Mouse (Mus musculus) forebrain, embryonic 15.5 days (tissue): ENCODE measurements around the gene Cbarp. TPM values are rescaled to one million over a fixed set of nuclear protein-coding genes. Genes with fewer than 3 reads are reported as not detected.

ENCODE experiments used
- ATAC-seq: fragments of 200-750 bp; cut with Nextera tagmentation; replicated peaks from 2 replicates; pipeline ENCODE4 v1.8.0; 2017; ENCODE audit warnings: mild to moderate bottlenecking, moderate TSS enrichment, moderate library complexity
- H3K27ac ChIP-seq: fragments of 300-500 bp; sonication (generic); replicated peaks from 2 replicates; pipeline ENCODE4 v1.5.1; 2015; ENCODE audit warnings: mild to moderate bottlenecking, inconsistent platforms
- H3K27me3 ChIP-seq: fragments of 300-500 bp; sonication (generic); 2 replicates; pipeline ENCODE4 v1.6.1; 2015; ENCODE audit warnings: inconsistent platforms
- H3K36me3 ChIP-seq: fragments of 300-500 bp; sonication (generic); 2 replicates; pipeline ENCODE4 v1.6.1; 2015; ENCODE audit warnings: mild to moderate bottlenecking, inconsistent platforms
- H3K4me1 ChIP-seq: fragments of 300-500 bp; sonication (generic); 2 replicates; pipeline ENCODE4 v1.6.1; 2015; ENCODE audit warnings: inconsistent platforms
- H3K4me2 ChIP-seq: fragments of 300-500 bp; sonication (generic); replicated peaks from 2 replicates; pipeline ENCODE4 v1.6.1; 2015; ENCODE audit warnings: mild to moderate bottlenecking, inconsistent platforms
- H3K4me3 ChIP-seq: fragments of 300-500 bp; sonication (generic); 2 replicates; pipeline ENCODE4 v1.5.1; 2015; ENCODE audit warnings: mild to moderate bottlenecking, inconsistent platforms
- H3K9ac ChIP-seq: fragments of 300-500 bp; sonication (generic); replicated peaks from 2 replicates; pipeline ENCODE4 v1.6.1; 2015; ENCODE audit warnings: mild to moderate bottlenecking, inconsistent platforms
- H3K9me3 ChIP-seq: fragments of 300-500 bp; sonication (generic); 2 replicates; pipeline ENCODE4 v1.6.1; 2016; ENCODE audit warnings: inconsistent platforms
- WGBS: fragments of 180-500 bp; shearing (Covaris S2); methylation state at CpG from one replicate; pipeline ENCODE4 v1.1.7; 2015; ENCODE audit warnings: mixed read lengths; 5-methylcytosine and 5-hydroxymethylcytosine counted together
- polyA plus RNA-seq: library from polyadenylated mRNA; unstranded; fragments of >200 nt; fragmentation: Nextera tagmentation; extraction: Ambion mirVana; gene quantifications from 2 replicates; pipeline ENCODE4 v1.2.1, GENCODE M21; 2015

The Cbarp gene
- polyA plus RNA-seq, 1 experiment from 2014 or later = 39.5 TPM

- Histone ChIP-seq H3K27me3 (no peaks in the 10 kb centered on the region), H3K36me3 (no peaks in the 10 kb centered on the region), H3K9me3 (no peaks in the 10 kb centered on the region), H3K27ac (no peak overlapping the region), H3K4me2 (no peak overlapping the region), H3K9ac (no peak overlapping the region), H3K4me1 (0 out of 2 replicates have a peak, but pooled peaks cover 4% of the 10 kb centered on the region), H3K4me3 (no peak overlapping the region)
- ATAC-seq = no peak
- 86% methylated on average over 6 of the region's 6 CpGs for WGBS
Measured at GRCm38 (mm10) chr10:80094085-80094484, 46.5 kb downstream of the Cbarp start.

- Histone ChIP-seq H3K27ac (no peak overlapping the region), H3K4me2 (no peak overlapping the region), H3K36me3 (no peaks in the 10 kb centered on the region), H3K9ac (no peak overlapping the region), H3K4me1 (0 out of 2 replicates have a peak, but pooled peaks cover 4% of the 10 kb centered on the region), H3K4me3 (no peak overlapping the region), H3K9me3 (no peaks in the 10 kb centered on the region), H3K27me3 (no peaks in the 10 kb centered on the region)
- ATAC-seq = no peak
- 79% methylated on average over 5 of the region's 5 CpGs for WGBS
Measured at GRCm38 (mm10) chr10:80092690-80093089, 47.9 kb downstream of the Cbarp start.

GRCm38 (mm10) chr10:80091527-80091926, 49.1 kb downstream of the Cbarp start:
- Histone ChIP-seq H3K9me3 (no peaks in the 10 kb centered on the region), H3K36me3 (no peaks in the 10 kb centered on the region), H3K4me2 (no peak overlapping the region), H3K4me3 (no peak overlapping the region), H3K4me1 (no peaks in the 10 kb centered on the region), H3K27me3 (no peaks in the 10 kb centered on the region), H3K9ac (no peak overlapping the region), H3K27ac (no peak overlapping the region)
- 98% methylated on average over 6 of the region's 6 CpGs for WGBS
- ATAC-seq = no peak

DNA sequence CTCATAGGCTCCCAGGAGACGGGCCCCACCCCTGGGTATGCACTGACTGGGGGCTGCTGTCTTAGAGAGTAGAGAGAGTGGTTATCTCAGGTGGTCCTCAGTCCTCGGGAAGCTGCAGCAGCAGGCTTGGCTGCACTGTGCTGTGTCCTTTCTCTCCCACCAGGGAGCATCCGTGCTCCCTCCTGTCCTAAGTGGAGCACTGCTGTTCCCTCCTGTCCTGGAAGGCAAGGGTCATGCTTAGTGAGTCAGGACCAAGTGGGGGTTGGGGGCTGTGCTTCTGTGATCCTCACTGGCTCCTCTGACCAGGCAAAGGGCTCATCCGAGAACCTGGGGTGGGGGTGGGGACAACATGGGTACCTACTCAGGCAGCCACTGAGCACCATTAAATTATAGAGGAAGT, 51.5 kb downstream of the Cbarp start:
- Histone ChIP-seq H3K27ac (no peak overlapping the region), H3K9me3 (no peaks in the 10 kb centered on the region), H3K4me2 (no peak overlapping the region), H3K36me3 (peaks cover 4% of the 10 kb centered on the region; the same call in 1 of the 2 replicates), H3K27me3 (no peaks in the 10 kb centered on the region), H3K9ac (no peak overlapping the region), H3K4me1 (peaks cover 10% of the 10 kb centered on the region), H3K4me3 (no peak overlapping the region)
- no peak for ATAC-seq
- whole genome bisulfite sequencing = 46% methylated on average over 4 of the region's 4 CpGs

DNA sequence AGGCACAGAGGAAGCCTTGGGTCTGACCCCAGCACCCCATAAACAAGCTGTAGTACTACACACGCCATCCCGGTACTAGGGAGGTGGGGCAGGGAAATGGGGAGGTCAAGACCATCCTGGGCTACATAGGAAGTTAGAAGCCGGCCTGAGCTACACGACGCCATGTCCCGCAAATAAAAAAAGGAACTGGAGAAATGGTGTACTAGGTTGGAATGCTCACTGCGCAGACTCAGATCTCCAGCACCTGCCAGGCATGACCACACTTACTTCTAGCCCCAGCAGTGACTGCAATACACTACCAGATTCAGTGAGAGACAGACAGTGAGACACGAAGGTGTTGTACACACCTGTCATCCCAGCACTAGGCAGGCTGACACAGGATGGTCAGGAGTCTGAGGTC, 53.2 kb downstream of the Cbarp start:
- Histone ChIP-seq H3K27me3 (no peaks in the 10 kb centered on the region), H3K4me1 (peaks cover 10% of the 10 kb centered on the region), H3K4me3 (no peak overlapping the region), H3K9ac (no peak overlapping the region), H3K4me2 (no peak overlapping the region), H3K9me3 (no peaks in the 10 kb centered on the region), H3K36me3 (peaks cover 5% of the 10 kb centered on the region; the same call in 1 of the 2 replicates), H3K27ac (no peak overlapping the region)
- WGBS = 95% methylated on average over 8 of the region's 8 CpGs
- ATAC-seq = no peak

GRCm38 (mm10) chr10:80086847-80087246, 53.8 kb downstream of the Cbarp start:
- peaks cover 11% of the 10 kb centered on the region; the same call in 1 of the 2 replicates for H3K36me3 ChIP-seq
- H3K9ac ChIP-seq = no peak overlapping the region
- no peak overlapping the region for H3K27ac ChIP-seq
- 73% methylated on average over 3 of the region's 3 CpGs for WGBS
- no peak overlapping the region for H3K4me3 ChIP-seq
- peaks cover 10% of the 10 kb centered on the region for H3K4me1 ChIP-seq
- no peak overlapping the region for H3K4me2 ChIP-seq
- no peaks in the 10 kb centered on the region for H3K9me3 ChIP-seq
- H3K27me3 ChIP-seq = no peaks in the 10 kb centered on the region
- no peak for ATAC-seq

DNA sequence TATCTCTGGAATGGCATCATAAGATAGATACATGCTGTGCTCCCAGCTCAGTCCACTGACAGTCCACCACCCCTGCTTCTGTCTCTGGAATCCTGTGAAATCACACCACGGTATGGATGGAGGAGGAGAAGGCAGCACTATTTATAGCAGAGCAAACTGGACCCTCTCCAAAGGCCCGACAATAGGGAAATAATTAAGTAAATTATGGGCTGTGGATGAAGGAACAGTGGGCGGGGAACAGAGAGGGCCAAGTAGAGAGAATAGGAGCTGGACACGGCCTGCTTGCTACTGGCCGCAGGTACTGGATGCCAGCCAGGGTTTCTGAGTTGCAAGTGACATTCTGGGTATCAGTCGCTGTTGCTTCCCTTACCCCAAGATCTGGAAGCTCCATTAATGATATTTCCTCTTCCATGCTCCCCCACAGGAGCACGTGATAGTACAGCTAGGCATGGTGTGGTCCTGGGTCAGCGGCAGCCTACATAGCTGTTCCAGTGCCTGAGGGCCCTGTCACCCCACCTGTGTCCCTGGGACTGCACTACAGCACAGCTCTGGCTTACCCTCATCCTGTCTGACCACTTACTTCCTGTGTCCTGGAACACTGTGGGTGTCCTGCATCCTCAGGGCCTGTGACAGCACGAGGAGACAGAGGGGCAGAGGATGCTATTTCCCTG, 55.7 kb downstream of the Cbarp start:
- no peak for ATAC-seq
- peaks cover 27% of the 10 kb centered on the region for H3K36me3 ChIP-seq
- 56% methylated on average over 9 of the region's 9 CpGs for WGBS

DNA sequence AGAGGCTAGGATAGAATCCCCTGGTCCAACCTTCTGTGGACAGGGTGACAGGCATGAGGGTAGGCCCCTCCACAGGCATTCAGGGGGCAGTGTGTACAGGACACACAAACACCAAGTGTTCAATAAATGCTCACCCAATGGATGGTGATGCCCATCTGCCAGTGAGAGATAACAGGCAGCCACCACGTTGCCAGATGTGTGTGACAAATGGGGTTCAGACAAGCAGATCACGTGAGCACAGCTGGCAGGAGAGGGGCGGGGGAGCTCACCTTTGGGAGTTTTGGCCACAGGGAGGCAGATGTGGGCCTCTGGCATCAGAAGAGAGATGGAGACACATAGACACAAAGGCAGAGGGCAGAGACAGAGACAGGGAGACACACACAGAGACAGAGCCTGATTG, 59.6 kb downstream of the Cbarp start:
- 89% methylated on average over 3 of the region's 3 CpGs for WGBS
- peaks cover 32% of the 10 kb centered on the region for H3K36me3 ChIP-seq

More for the DNA sequence above, 55.7 kb downstream of the Cbarp start:
- peak overlapping the region; percentile 27; the same call in 1 of the 2 replicates for H3K27ac ChIP-seq
- no peak overlapping the region for H3K9ac ChIP-seq
- no peak overlapping the region for H3K4me2 ChIP-seq
- H3K9me3 ChIP-seq = no peaks in the 10 kb centered on the region
- no peaks in the 10 kb centered on the region for H3K27me3 ChIP-seq
- H3K4me3 ChIP-seq = no peak overlapping the region
- H3K4me1 ChIP-seq = peaks cover 10% of the 10 kb centered on the region

More for the DNA sequence above, 59.6 kb downstream of the Cbarp start:
- Histone ChIP-seq H3K27me3 (no peaks in the 10 kb centered on the region), H3K4me2 (no peak overlapping the region), H3K9ac (no peak overlapping the region), H3K4me1 (peaks cover 10% of the 10 kb centered on the region), H3K4me3 (no peak overlapping the region), H3K9me3 (no peaks in the 10 kb centered on the region), H3K27ac (no peak overlapping the region)
- ATAC-seq = no peak

Other genes starting within 250 kb of the Cbarp start
- not detected in 2 replicates for gene Cfd, start 250.0 kb downstream of the Cbarp start, polyA plus RNA-seq
- gene Med16, start 231.9 kb downstream of the Cbarp start, polyA plus RNA-seq = 53.2 and 56.6 TPM in 2 replicates
- 10.4 and 21.1 TPM in 2 replicates for gene Gm26602, start 230.0 kb downstream of the Cbarp start, polyA plus RNA-seq
- 2.2 and 2.7 TPM in 2 replicates for gene Kiss1r, start 223.9 kb downstream of the Cbarp start, polyA plus RNA-seq
- gene R3hdm4, start 219.6 kb downstream of the Cbarp start, polyA plus RNA-seq = 272 and 277 TPM in 2 replicates
- 2.7 and 3.1 TPM in 2 replicates for gene Arid3a, start 213.8 kb downstream of the Cbarp start, polyA plus RNA-seq
- gene Wdr18, start 180.7 kb downstream of the Cbarp start, polyA plus RNA-seq = 89.2 and 94.3 TPM in 2 replicates
- gene Grin3b, start 170.1 kb downstream of the Cbarp start, polyA plus RNA-seq = 0.50 and 0.63 TPM in 2 replicates
- 21.7 and 23.1 TPM in 2 replicates for gene Tmem259, start 156.5 kb downstream of the Cbarp start, polyA plus RNA-seq
- 26.7 and 29.1 TPM in 2 replicates for gene Cnn2, start 152.3 kb downstream of the Cbarp start, polyA plus RNA-seq
- 3.7 and 4.1 TPM in 2 replicates for gene Abca7, start 144.3 kb downstream of the Cbarp start, polyA plus RNA-seq
- 1.3 TPM in 2 replicates for gene Arhgap45, start 124.2 kb downstream of the Cbarp start, polyA plus RNA-seq
- 179 and 186 TPM in 2 replicates for gene Polr2e, start 101.0 kb downstream of the Cbarp start, polyA plus RNA-seq
- gene Gpx4, start 93.7 kb downstream of the Cbarp start, polyA plus RNA-seq = 472 and 476 TPM in 2 replicates
- 13.4 TPM in 2 replicates for gene Sbno2, start 35.3 kb downstream of the Cbarp start, polyA plus RNA-seq
- 20.3 and 21.5 TPM in 2 replicates for gene Stk11, start 25.0 kb downstream of the Cbarp start, polyA plus RNA-seq
- gene Atp5d, start 2.2 kb downstream of the Cbarp start, polyA plus RNA-seq = 437 and 444 TPM in 2 replicates
- 33.0 and 34.9 TPM in 2 replicates for gene Midn, start 7.4 kb upstream of the Cbarp start, polyA plus RNA-seq
- gene Cirbp, start 25.1 kb upstream of the Cbarp start, polyA plus RNA-seq = 350 and 358 TPM in 2 replicates
- 9.7 and 12.7 TPM in 2 replicates for gene 1600002K03Rik, start 32.1 kb upstream of the Cbarp start, polyA plus RNA-seq
- gene Efna2, start 38.6 kb upstream of the Cbarp start, polyA plus RNA-seq = 35.8 and 36.5 TPM in 2 replicates
- 49.9 and 52.8 TPM in 2 replicates for gene Mum1, start 85.6 kb upstream of the Cbarp start, polyA plus RNA-seq
- gene Ndufs7, start 108.3 kb upstream of the Cbarp start, polyA plus RNA-seq = 248 and 260 TPM in 2 replicates
- 21.3 and 24.0 TPM in 2 replicates for gene Gamt, start 120.2 kb upstream of the Cbarp start, polyA plus RNA-seq
- 70.0 and 78.4 TPM in 2 replicates for gene Dazap1, start 120.7 kb upstream of the Cbarp start, polyA plus RNA-seq
- 628 and 651 TPM in 2 replicates for gene Rps15, start 151.6 kb upstream of the Cbarp start, polyA plus RNA-seq
- gene Apc2, start 155.1 kb upstream of the Cbarp start, polyA plus RNA-seq = 205 and 210 TPM in 2 replicates
- gene 2310011J03Rik, start 179.7 kb upstream of the Cbarp start, polyA plus RNA-seq = 36.9 and 38.1 TPM in 2 replicates
- gene Pcsk4, start 188.7 kb upstream of the Cbarp start, polyA plus RNA-seq = 2.5 and 2.6 TPM in 2 replicates
- gene Reep6, start 189.1 kb upstream of the Cbarp start, polyA plus RNA-seq = 2.6 and 2.9 TPM in 2 replicates
- 0.32 and 0.61 TPM in 2 replicates for gene Adamtsl5, start 207.6 kb upstream of the Cbarp start, polyA plus RNA-seq
- gene Plk5, start 215.6 kb upstream of the Cbarp start, polyA plus RNA-seq = 2.2 and 2.7 TPM in 2 replicates
- 22.0 and 22.7 TPM in 2 replicates for gene Mex3d, start 246.8 kb upstream of the Cbarp start, polyA plus RNA-seq